Mouse (Mus musculus): ENCODE measurements around the gene Rai1.

Gene Rai1

GRCm38 (mm10) chr11:60068631-60069030, 36.2 kb upstream of the Rai1 start:
- H3K4me3 ChIP-seq (replicated peaks; ENCODE audit: low read length): no peak overlapping the region
- no peaks in the 10 kb centered on the region for H3K9me3 ChIP-seq (ENCODE audit: low read length)
- TF ChIP-seq POU5F1 (IDR thresholded peaks at IDR 0.05; ENCODE audit: borderline replicate concordance, low read length) (no peak), NANOG (IDR thresholded peaks at IDR 0.05; ENCODE audit: borderline replicate concordance, low read length) (no peak), CTCF (conservative IDR thresholded peaks at IDR 0.05; ENCODE audit: low read length) (no peak)
- peaks cover 15% of the 10 kb centered on the region for H3K4me1 ChIP-seq (replicated peaks; ENCODE audit: low read depth, low read length)
- peaks cover 10% of the 10 kb centered on the region; the same call in 1 of the 2 replicates for H3K27me3 ChIP-seq (ENCODE audit: insufficient read depth, low read length)
- no peaks in the 10 kb centered on the region for H3K36me3 ChIP-seq (ENCODE audit: insufficient read depth, low read length)

DNA sequence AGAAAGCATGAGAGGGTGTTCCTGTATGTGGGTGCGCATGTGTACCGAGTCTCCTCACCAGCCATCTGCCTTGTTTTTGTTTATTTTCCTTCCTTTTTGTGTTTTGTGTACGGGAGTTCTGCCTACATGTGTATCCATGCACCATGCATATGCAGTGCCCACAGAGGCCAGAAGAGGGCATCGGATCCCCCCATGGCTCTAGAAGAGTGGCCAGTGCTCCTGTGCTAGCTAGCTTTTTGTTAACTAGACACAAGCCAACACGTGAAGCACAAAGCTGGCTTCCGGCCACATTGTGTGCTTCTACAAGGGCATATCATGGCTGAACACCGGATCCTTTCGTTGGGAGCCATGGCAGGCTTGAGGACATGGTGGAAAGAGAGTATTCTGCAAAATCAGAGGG, 34.2 kb upstream of the Rai1 start:
- Histone ChIP-seq H3K9me3 (ENCODE audit: low read length) (no peaks in the 10 kb centered on the region), H3K4me1 (replicated peaks; ENCODE audit: low read depth, low read length) (peaks cover 19% of the 10 kb centered on the region), H3K27me3 (ENCODE audit: insufficient read depth, low read length) (peaks cover 10% of the 10 kb centered on the region; the same call in 1 of the 2 replicates), H3K4me3 (replicated peaks; ENCODE audit: low read length) (no peak overlapping the region), H3K36me3 (ENCODE audit: insufficient read depth, low read length) (no peaks in the 10 kb centered on the region)
- TF ChIP-seq POU5F1 (IDR thresholded peaks at IDR 0.05; ENCODE audit: borderline replicate concordance, low read length) (no peak), CTCF (conservative IDR thresholded peaks at IDR 0.05; ENCODE audit: low read length) (peak; percentile 91), NANOG (IDR thresholded peaks at IDR 0.05; ENCODE audit: borderline replicate concordance, low read length) (no peak)

GRCm38 (mm10) chr11:60071221-60071620, 33.6 kb upstream of the Rai1 start:
- no peak for TF ChIP-seq CTCF (conservative IDR thresholded peaks at IDR 0.05; ENCODE audit: low read length)
- no peak for TF ChIP-seq POU5F1 (IDR thresholded peaks at IDR 0.05; ENCODE audit: borderline replicate concordance, low read length)
- TF ChIP-seq NANOG (IDR thresholded peaks at IDR 0.05; ENCODE audit: borderline replicate concordance, low read length): no peak
- peaks cover 19% of the 10 kb centered on the region for H3K4me1 ChIP-seq (replicated peaks; ENCODE audit: low read depth, low read length)
- no peak overlapping the region for H3K4me3 ChIP-seq (replicated peaks; ENCODE audit: low read length)
- H3K36me3 ChIP-seq (ENCODE audit: insufficient read depth, low read length): no peaks in the 10 kb centered on the region
- H3K27me3 ChIP-seq (ENCODE audit: insufficient read depth, low read length): peaks cover 10% of the 10 kb centered on the region; the same call in 1 of the 2 replicates
- no peaks in the 10 kb centered on the region for H3K9me3 ChIP-seq (ENCODE audit: low read length)

- H3K4me1 ChIP-seq (replicated peaks; ENCODE audit: low read depth, low read length): peaks cover 19% of the 10 kb centered on the region
- peaks cover 3% of the 10 kb centered on the region; the same call in 1 of the 2 replicates for H3K27me3 ChIP-seq (ENCODE audit: insufficient read depth, low read length)
- TF ChIP-seq NANOG (IDR thresholded peaks at IDR 0.05; ENCODE audit: borderline replicate concordance, low read length): no peak
- no peak for TF ChIP-seq POU5F1 (IDR thresholded peaks at IDR 0.05; ENCODE audit: borderline replicate concordance, low read length)
- no peak for TF ChIP-seq CTCF (conservative IDR thresholded peaks at IDR 0.05; ENCODE audit: low read length)
- no peaks in the 10 kb centered on the region for H3K9me3 ChIP-seq (ENCODE audit: low read length)
- H3K36me3 ChIP-seq (ENCODE audit: insufficient read depth, low read length): no peaks in the 10 kb centered on the region
- H3K4me3 ChIP-seq (replicated peaks; ENCODE audit: low read length): no peak overlapping the region
Measured at GRCm38 (mm10) chr11:60073121-60073520, 31.7 kb upstream of the Rai1 start.

GRCm38 (mm10) chr11:60073936-60074502, 30.8 kb upstream of the Rai1 start:
- H3K36me3 ChIP-seq (ENCODE audit: insufficient read depth, low read length): no peaks in the 10 kb centered on the region
- H3K4me1 ChIP-seq (replicated peaks; ENCODE audit: low read depth, low read length): peaks cover 19% of the 10 kb centered on the region
- TF ChIP-seq POU5F1 (IDR thresholded peaks at IDR 0.05; ENCODE audit: borderline replicate concordance, low read length) (no peak), CTCF (conservative IDR thresholded peaks at IDR 0.05; ENCODE audit: low read length) (no peak), NANOG (IDR thresholded peaks at IDR 0.05; ENCODE audit: borderline replicate concordance, low read length) (no peak)
- H3K27me3 ChIP-seq (ENCODE audit: insufficient read depth, low read length): no peaks in the 10 kb centered on the region
- H3K4me3 ChIP-seq (replicated peaks; ENCODE audit: low read length): no peak overlapping the region
- H3K9me3 ChIP-seq (ENCODE audit: low read length): no peaks in the 10 kb centered on the region

DNA sequence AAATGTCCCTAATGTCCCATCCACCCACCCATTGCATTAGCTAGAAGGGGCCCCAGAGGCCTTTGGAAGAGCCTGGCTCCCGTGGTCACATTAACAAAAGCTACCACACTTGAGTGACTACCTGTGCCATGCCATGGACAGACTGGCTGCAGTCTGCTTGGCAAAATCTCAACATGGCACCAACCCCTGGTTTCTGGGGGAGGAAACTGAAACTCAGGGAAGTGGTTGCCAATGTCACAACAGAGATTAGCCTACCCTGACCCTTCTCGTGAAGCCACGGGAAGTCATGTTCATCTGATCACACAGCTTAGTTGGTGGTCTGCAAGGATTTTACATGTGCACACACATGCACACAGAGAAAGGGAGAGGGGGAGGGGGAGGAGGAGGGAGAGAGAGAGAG, 28.6 kb upstream of the Rai1 start:
- no peak overlapping the region for H3K4me3 ChIP-seq (replicated peaks; ENCODE audit: low read length)
- no peak for TF ChIP-seq CTCF (conservative IDR thresholded peaks at IDR 0.05; ENCODE audit: low read length)
- no peak for TF ChIP-seq POU5F1 (IDR thresholded peaks at IDR 0.05; ENCODE audit: borderline replicate concordance, low read length)
- no peaks in the 10 kb centered on the region for H3K9me3 ChIP-seq (ENCODE audit: low read length)
- H3K4me1 ChIP-seq (replicated peaks; ENCODE audit: low read depth, low read length): peaks cover 14% of the 10 kb centered on the region
- no peaks in the 10 kb centered on the region for H3K36me3 ChIP-seq (ENCODE audit: insufficient read depth, low read length)
- H3K27me3 ChIP-seq (ENCODE audit: insufficient read depth, low read length): no peaks in the 10 kb centered on the region

DNA sequence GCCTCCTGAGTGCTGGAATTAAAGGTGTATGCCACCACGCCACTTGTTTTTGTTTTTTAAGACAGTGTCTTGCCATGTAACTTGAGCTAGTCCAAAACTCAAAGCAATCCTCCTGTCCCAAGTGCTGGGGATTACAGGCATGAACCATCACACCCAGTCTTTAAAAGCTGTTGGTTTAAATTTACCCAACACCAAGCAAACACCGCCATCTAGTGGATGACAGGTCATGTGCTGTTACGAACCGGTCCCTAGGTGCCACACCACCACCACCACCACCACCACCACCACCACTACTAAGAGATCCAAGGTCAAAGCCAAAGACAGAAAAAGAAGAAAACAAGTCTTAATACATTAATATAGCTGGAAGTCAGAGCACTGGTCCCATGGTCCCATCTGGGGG, 28.0 kb upstream of the Rai1 start:
- H3K4me1 ChIP-seq (replicated peaks; ENCODE audit: low read depth, low read length): peaks cover 11% of the 10 kb centered on the region
- no peak overlapping the region for H3K4me3 ChIP-seq (replicated peaks; ENCODE audit: low read length)
- no peaks in the 10 kb centered on the region for H3K9me3 ChIP-seq (ENCODE audit: low read length)
- H3K36me3 ChIP-seq (ENCODE audit: insufficient read depth, low read length): no peaks in the 10 kb centered on the region
- TF ChIP-seq NANOG (IDR thresholded peaks at IDR 0.05; ENCODE audit: borderline replicate concordance, low read length) (no peak), POU5F1 (IDR thresholded peaks at IDR 0.05; ENCODE audit: borderline replicate concordance, low read length) (no peak), CTCF (conservative IDR thresholded peaks at IDR 0.05; ENCODE audit: low read length) (peak; percentile 51)
- no peaks in the 10 kb centered on the region for H3K27me3 ChIP-seq (ENCODE audit: insufficient read depth, low read length)

GRCm38 (mm10) chr11:60084589-60084988, 20.2 kb upstream of the Rai1 start:
- Histone ChIP-seq H3K4me3 (replicated peaks; ENCODE audit: low read length) (no peak overlapping the region), H3K36me3 (ENCODE audit: insufficient read depth, low read length) (no peaks in the 10 kb centered on the region), H3K4me1 (replicated peaks; ENCODE audit: low read depth, low read length) (peaks cover 30% of the 10 kb centered on the region), H3K27me3 (ENCODE audit: insufficient read depth, low read length) (peaks cover 2% of the 10 kb centered on the region; the same call in 1 of the 2 replicates), H3K9me3 (ENCODE audit: low read length) (no peaks in the 10 kb centered on the region)
- no peak for TF ChIP-seq POU5F1 (IDR thresholded peaks at IDR 0.05; ENCODE audit: borderline replicate concordance, low read length)
- peak; percentile 94 for TF ChIP-seq CTCF (conservative IDR thresholded peaks at IDR 0.05; ENCODE audit: low read length)
- no peak for TF ChIP-seq NANOG (IDR thresholded peaks at IDR 0.05; ENCODE audit: borderline replicate concordance, low read length)

DNA sequence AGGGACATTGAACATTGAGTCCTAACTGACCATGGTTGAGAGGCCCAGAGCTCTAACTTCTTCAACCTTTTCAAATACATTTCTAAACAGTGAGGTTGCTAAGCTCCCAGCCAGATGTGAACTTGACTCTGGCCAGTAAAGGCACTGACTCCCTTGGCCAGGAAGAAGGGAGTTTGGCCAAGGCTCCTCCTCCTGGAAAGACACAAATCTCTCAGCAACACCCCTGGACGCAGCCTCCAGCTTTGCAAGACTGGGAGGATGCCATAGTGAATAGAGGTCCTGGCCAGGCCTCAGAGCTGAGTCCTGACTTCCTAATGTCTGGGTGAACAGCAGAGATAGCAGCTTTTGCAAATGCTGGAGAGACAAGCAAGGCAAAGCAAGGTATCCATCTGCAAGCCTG, 18.1 kb upstream of the Rai1 start:
- TF ChIP-seq NANOG (IDR thresholded peaks at IDR 0.05; ENCODE audit: borderline replicate concordance, low read length) (no peak), POU5F1 (IDR thresholded peaks at IDR 0.05; ENCODE audit: borderline replicate concordance, low read length) (no peak), CTCF (conservative IDR thresholded peaks at IDR 0.05; ENCODE audit: low read length) (no peak)
- no peaks in the 10 kb centered on the region for H3K36me3 ChIP-seq (ENCODE audit: insufficient read depth, low read length)
- no peaks in the 10 kb centered on the region for H3K9me3 ChIP-seq (ENCODE audit: low read length)
- no peak overlapping the region for H3K4me3 ChIP-seq (replicated peaks; ENCODE audit: low read length)
- peaks cover 41% of the 10 kb centered on the region for H3K4me1 ChIP-seq (replicated peaks; ENCODE audit: low read depth, low read length)
- peaks cover 10% of the 10 kb centered on the region for H3K27me3 ChIP-seq (ENCODE audit: insufficient read depth, low read length)

Measured in E14TG2a.4 (cell line).